Mouse (Mus musculus): ENCODE results near the gene Rnf216.

DNA sequence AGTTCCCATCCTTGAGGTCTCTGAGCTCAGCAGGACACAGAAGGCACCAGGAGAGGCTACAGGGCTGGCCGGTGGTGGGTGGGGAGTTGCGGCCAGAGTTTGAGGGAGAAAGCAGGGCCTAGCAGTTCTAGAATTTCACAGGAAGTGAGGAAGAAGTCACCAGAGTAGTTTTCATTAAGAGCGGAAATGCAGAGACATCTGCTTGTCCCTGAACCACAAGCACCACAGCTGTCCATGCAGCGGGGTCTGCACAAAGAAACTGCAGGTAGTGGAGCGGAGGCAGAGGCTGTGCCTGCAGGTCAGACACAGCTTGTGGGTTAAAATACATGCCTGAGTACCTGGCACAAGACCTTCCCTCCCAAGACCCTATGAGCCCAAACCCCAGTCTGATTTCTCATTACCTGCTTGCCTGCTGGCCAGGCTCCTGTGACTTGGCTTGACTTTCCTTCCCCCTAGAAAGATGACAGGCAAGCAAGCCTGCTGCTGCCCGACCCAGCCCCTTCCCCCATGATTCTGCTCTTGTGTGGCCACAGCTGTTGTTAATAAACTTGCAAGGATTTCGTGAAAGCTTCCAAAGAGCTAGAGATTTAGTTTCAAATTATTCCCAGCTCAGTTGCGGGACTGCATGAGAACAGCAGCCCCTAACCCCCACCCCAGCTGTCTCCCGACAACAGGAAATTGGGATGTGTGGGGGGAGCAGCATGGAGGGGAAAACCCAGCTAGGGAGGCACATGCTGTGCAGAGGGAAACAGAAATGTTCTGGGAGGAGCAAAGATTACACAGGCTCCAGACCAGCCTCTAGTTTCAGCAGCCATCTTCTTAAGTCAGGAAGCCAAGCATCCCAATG lies 111.9 kb downstream of the Rnf216 start:
- TF ChIP-seq POLR2A (IDR thresholded peaks at IDR 0.05; ENCODE audit: control insufficient read depth, extremely low read depth, insufficient read depth, low read length, poor library complexity) (no peak), CTCF (IDR thresholded peaks at IDR 0.05; ENCODE audit: borderline replicate concordance, control insufficient read depth, extremely low read depth, insufficient read depth, low read length, poor library complexity) (no peak)
